Mouse (Mus musculus) adrenal gland, postnatal 10 days (tissue): ENCODE data around the gene Cphx3. TPM values are rescaled to one million over a fixed set of nuclear protein-coding genes. Genes with fewer than 3 reads are reported as not detected.
"Not testable (repeated sequence)": the region's sequence is repeated elsewhere in the genome, so short reads cannot be mapped to it uniquely, and the experiment has no call there.

ENCODE experiments used
- DNase-seq: peaks from one replicate; pipeline ENCODE4 v3.0.0; 2021; ENCODE audit warnings: mixed read lengths
- total RNA-seq, 2 experiments: library from RNA; stranded (reverse); gene quantifications; 2 replicates each; pipeline ENCODE4 v1.2.3; 2021

The Cphx3 gene
- total RNA-seq, 2 experiments from 2014 or later = not detected

DNA sequence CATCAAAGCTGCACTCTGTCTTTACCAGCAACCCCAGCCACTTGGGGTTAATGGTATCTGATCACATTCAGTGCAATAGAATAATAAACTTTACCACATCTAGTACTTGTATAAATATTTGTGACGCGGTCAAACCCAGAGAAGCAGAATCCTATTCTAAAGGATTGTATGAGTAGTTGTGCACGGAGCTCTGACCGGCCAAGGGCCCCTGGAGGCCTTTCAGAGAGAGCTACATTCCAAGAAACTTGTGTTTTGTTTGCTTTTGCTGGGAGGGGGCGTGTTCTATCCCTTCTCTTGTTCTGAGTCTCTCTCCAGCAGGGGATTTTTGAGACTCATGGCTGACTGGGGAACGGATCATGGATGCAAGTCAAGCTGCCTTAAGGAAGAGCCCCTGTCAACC, 92.9 kb downstream of the Cphx3 start:
- not testable (repeated sequence) for DNase-seq

DNA sequence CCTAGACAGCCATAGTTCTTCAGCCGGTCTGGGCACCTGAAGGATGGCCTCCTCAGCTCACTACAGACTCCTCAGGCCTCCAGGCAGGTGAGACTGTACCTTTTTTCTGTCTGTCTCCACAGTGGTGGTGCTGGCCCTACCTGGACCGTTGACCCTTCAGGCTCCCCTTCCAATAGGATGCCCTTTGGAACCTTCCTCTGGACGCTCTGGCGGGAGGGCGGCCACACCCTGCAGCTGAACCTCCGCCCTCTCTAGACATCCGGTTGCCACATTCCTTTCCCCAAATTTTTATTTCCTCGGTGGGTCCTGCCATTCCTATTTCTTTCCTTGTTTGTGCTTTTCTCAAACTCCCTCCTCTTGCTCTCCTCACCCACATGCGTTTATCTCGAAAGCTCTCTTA, 99.6 kb downstream of the Cphx3 start:
- not testable (repeated sequence) for DNase-seq

DNA sequence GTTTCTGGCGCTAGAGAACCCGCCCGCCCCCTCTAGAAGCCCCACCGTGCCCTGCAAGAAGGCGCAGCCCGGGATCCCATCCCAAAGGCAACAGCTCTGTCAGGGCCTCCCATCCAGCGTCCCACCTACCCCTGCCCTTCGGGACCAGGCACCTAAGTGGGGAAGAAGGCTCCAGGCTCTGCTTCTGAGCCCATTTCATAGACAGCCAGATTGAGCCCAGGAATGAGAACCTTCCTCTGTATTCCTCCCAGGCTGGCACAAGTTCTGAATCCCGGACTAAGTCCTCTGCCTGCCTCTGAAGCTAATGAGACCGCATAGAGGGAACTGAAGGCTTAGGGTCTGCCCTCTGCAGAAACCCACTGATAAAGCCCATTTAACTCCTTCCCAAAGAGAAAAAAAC, 100.3 kb downstream of the Cphx3 start, which contains the start of gene Plac9b:
TSS of gene Plac9b (minus strand) at position 101 of the 400 bp plus-strand sequence.
- not testable (repeated sequence) for DNase-seq

DNA sequence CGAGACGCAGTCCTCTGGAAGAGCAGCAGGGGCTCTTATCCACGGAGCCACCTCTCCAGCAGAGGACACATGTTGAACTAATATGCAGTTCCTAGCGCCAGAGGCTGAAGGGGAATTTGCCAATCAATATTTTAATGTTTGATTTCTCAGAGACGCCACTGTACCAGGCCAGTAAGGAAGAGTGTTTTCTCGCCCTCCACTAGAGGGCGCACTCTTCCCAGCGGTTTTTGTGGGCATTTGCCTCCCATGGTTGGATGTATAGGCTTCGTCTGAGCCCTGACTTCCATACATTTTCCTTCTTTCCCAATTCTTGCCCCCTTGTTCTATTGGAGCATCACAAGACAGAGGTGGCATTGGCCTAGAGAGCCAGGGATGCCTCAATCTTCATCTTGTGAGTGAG, 104.5 kb downstream of the Cphx3 start:
- DNase-seq = not testable (repeated sequence)

DNA sequence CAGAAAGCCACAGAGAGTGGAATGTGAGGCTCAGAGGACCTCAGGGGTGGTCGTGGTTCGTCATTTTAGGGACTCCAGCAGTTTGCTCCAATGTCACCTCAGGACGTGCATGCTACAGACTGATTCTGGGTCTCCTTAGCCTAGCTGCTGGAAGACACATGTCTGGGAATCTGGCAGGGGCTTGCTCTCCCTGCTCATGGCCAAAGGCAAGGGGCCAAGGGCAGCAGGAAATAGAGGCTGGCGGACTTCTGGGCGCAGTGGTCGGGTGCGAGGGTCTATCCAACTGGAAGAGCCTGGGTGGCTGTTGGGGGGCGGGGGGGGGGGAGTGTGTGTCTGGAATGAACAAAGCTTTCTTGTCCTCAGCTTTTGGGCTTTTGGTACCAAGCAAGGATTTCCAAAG, 106.3 kb downstream of the Cphx3 start:
- DNase-seq = not testable (repeated sequence)

DNA sequence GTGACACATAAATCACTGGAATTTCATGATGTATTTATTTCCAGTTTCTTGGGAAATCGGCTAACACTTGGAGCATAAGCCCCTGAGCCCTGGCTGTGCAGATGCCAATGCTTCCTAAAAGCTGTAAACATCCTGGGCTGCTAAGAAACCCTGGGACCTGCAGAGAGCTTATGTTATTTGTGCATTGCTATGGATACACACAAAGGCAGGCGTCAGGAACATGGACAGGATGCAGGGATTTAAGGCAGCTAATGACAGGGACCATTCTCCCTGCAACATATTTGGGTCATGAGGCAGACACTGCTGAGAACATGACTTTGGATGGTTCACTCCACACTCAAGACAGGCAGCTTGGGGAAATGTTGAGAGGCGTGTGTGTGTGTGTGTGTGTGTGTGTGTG, 115.8 kb downstream of the Cphx3 start:
- DNase-seq = not testable (repeated sequence)

DNA sequence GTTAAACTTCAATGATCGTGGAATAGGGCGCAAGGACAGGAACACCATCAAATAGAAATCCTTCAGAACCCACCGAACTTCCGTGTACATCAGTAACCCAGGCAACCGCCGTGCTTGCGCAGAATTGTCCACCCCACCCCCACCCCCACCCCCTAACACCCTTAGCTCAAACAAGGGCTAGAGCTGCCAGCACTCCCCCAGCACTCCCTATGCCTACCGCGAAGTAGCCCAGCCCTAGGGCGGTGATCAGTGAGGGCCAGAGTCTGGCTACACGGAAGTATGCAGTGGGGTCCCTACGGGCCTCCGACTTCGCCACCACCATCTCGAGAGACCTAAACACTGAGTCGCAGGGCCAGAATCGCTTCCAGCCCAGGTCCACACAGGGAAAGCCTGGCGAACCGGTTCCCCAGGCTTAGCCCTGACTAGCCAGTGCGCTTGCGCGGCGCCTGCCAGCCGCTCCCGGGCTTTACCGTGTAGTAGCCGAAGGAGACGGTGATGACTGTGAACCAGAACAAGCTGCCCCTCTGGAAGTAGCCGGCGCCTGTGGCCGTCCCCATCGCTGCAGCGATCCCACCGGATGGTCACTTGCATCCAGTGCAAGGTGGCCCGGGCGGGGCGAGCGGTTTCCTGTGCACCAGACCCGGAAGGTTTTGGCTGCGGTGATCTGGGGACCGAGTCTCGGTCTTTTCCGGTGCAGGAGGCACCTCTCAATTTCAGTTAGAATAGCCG, 124.3 kb downstream of the Cphx3 start:
- DNase-seq = not testable (repeated sequence)

DNA sequence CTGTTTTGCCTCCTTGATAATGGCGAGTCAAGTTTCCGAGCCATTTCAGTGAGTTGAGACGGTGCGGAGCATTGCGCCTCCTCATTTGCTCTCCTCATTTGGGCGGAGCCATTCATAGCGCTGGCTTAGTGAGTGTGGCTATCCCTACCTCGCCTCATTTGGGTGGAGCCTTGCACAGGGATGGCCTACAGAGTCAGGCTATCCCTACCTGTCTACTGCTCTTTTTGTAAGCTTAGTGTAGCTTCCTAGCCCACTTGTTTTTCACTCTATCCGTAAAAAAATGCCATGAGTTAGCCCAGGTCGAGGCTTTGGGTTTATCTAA, 124.8 kb downstream of the Cphx3 start, which contains the start of gene Tmem254b:
TSS of gene Tmem254b (minus strand) at position 116 of the 322 bp plus-strand sequence.
- DNase-seq = not testable (repeated sequence)

DNA sequence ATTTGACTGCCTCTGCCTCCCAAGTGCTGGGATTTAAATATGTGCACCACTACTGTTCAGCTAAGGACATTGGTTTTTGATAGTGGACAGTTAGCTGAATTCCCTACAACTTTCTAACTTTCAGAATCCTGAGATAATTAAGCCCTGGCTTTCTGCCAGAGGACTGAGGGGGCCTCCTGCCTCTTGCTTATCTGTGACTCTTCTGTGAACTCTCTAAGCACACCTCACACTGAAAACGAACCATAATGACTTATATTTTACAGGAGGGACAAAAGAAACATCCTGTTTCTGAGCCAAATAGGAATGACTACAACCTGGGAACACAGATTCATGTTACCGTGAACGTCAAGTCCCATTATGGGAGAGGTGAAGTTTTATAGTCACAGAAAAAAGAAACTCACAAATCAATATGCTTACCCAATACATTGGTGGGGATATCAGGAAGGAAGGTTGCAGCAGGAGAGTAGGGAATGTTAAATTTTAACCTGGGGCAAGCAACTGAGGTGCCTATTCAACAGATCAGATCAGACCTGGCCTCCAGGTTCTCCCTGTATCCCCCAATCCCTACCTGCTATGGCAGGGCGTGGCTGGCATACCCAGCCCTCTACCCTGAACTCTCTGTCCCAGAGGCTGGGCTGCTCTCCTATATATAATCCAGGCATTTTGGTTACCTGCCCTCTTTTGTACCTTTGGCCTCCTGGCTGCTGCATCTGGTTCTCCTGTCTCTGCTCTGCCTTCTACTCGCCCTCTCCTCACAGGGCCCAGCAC, 134.3 kb downstream of the Cphx3 start:
- not testable (repeated sequence) for DNase-seq

DNA sequence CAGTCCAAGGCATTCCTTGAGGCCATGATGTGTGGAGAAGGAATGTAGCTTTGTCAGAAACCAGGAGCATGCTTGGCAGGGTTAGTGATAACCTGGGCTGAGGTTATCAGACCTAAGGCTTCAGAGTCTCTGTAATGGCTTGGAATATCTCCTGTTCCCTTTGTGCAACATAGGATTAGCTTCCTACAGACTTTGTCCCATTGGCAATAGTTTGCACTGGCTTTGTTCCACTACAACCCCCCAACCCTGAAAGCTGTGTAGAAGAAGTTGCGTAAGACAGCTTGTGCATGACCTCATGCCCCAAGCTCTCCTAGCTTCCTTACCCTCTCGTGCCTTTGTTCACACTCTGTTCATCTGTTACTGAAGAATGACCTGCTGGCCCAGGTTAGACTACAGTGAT, 155.1 kb downstream of the Cphx3 start:
- not testable (repeated sequence) for DNase-seq

DNA sequence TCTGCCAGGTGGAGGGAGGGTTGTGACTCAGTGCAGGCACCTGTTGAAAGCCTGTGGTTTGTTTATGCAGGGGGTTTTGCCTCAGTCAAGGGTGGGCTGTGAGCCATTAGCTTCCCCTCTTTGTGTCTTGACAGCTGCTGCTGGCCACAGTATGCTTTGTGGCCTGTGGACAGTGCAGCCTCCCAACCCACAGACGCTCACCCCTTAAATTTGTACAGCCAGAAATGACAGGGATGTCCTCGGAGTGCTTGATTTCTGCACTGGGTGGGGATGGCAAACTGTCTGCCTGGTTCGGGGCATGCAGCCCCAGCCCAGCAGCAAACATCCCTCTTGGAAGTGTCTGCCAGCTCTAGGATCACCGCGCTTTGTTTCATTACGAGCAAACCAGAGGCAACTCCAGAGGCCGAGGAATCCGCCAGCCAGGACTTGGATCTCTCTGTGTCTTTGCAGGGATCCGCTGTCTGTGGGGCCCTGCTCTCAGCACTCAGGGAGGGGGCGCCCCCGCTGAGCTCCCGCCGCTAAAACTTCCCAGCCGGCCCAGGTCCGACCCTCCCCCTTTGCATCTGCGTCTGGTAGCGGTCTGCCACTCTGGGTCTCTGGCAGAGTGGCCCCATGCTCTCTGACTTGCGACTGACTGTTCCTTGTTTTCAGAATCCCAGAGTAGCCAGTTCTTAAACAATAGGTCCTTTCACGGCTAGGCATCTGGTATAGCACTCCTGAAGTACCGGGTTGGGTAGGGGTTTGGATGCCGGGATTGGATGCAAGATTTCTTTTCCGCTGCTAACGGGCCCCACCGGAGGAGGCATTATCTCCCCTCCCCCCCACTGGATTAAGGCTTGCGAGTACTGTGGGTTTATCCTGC, 175.9 kb downstream of the Cphx3 start, which contains the start of gene Duxbl3:
TSS of gene Duxbl3 (plus strand) at position 207 of the 862 bp plus-strand sequence.
- not testable (repeated sequence) for DNase-seq

DNA sequence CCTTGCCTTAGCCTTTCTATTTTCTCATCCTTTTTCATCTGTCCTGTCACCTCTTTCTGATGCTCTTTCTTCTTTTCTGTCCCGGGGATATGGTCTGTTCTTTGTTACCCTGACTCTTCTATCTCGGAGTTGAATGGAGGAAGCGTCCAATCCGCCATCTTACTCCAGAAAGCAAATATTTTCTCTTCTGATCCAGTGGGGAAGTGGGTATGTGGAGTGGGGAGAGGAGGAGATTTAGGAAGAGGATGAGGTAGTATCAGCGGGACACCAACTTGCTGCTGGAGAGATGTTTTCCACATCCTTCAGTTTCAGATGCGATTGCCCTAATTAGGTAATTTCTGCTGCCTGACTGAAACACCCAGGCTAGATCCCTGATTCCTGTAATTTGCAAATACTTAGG, 176.6 kb downstream of the Cphx3 start:
- DNase-seq = not testable (repeated sequence)

Other genes starting within 250 kb of the Cphx3 start
- 10 to 100 TPM; 48.8 to 56.2 TPM for gene Anxa11, start 240.1 kb upstream of the Cphx3 start, total RNA-seq
- 1 to 10 TPM; 2.6 to 5.2 TPM for gene Plac9a, start 179.2 kb upstream of the Cphx3 start, total RNA-seq
- gene Tmem254a, start 154.6 kb upstream of the Cphx3 start, total RNA-seq = 1 to 10 TPM; 4.0 to 5.6 TPM
- gene Cphx1, start 144.0 kb upstream of the Cphx3 start, total RNA-seq = not detected
- gene Duxbl1, start 103.7 kb upstream of the Cphx3 start, total RNA-seq = 1 to 10 TPM in 1 of 2 experiments, under 1 TPM in 1; 0.21 to 1.5 TPM
- 10 to 100 TPM; 19.2 to 27.0 TPM for gene Gm9780, start 39.6 kb upstream of the Cphx3 start, total RNA-seq
- gene Tmem254c, start 14.9 kb upstream of the Cphx3 start, total RNA-seq = 10 to 100 TPM; 16.1 to 28.1 TPM
- gene Cphx2, start 781 bp upstream of the Cphx3 start, total RNA-seq = not detected
- gene Duxbl2, start 36.1 kb downstream of the Cphx3 start, total RNA-seq = 1 to 10 TPM in 1 of 2 experiments, under 1 TPM in 1; 0.36 to 1.2 TPM
- gene Plac9b, start 100.2 kb downstream of the Cphx3 start, total RNA-seq = 10 to 100 TPM; 58.1 to 64.7 TPM
- gene Tmem254b, start 124.7 kb downstream of the Cphx3 start, total RNA-seq = 10 to 100 TPM; 18.5 to 23.2 TPM
- gene Duxbl3, start 175.7 kb downstream of the Cphx3 start, total RNA-seq = 1 to 10 TPM in 1 of 2 experiments, under 1 TPM in 1; 0.84 to 1.2 TPM